20 mouse cellular contexts compared by ENCODE assay signal in genomic region chr12:103154927-103155326, GRCm38 (mm10).
A peak's percentile ranks its signal among the peaks of the same experiment; 100 is the strongest.
DNase-seq lines count a peak whose midpoint lies in the region; ATAC-seq and TF ChIP-seq lines count a peak whose summit lies in the region.
"Had no signal": no experiment of that assay in that cellular context is flagged by ENCODE, and none has a peak within 500 bp of the region (broad histone marks: within the 10 kb centered on the region; RNA-seq: fewer than 3 reads in every experiment).

No protein-coding gene starts in this region.

- ATAC-seq in CD4-positive, CD25-positive, alpha-beta regulatory T cell, adult 4 months, result no peak

- TF ChIP-seq POLR2A in testis, adult 2 months (IDR thresholded peaks at IDR 0.05; ENCODE audit: control insufficient read depth, low read depth, low read length), result no peak

- H3K27me3 ChIP-seq in testis, adult 2 months (ENCODE audit: control insufficient read depth, insufficient read depth, low read length), result no peaks in the 10 kb centered on the region
- H3K27me3 ChIP-seq: embryonic facial prominence, embryonic 12.5 days; hindbrain, embryonic 15.5 days; liver, embryonic 13.5 days; midbrain, embryonic 15.5 days had no signal

- DNase-seq in CD4-positive, CD25-positive, alpha-beta regulatory T cell, adult 2 months (ENCODE audit: low read depth, low spot score), result peak; percentile 5
- DNase-seq in layer of hippocampus, adult 2 months (ENCODE audit: low spot score in 2 of 2), result no peak
- DNase-seq in layer of hippocampus, adult 8-10 months (ENCODE audit: low spot score in 2 of 2), result no peak
- DNase-seq in testis, postnatal 10 days (ENCODE audit: low spot score), result no peak
- DNase-seq in testis, postnatal 14 days (ENCODE audit: low spot score), result peak; percentile 20
- no peak for DNase-seq in gastrocnemius, adult 18-20 months (ENCODE audit: low spot score)
- DNase-seq: cerebellum, adult 11-12 months; gastrocnemius, postnatal 14 days; heart, postnatal 14 days; liver, embryonic 13.5 days; lung, postnatal 4 days; thymus, postnatal 25 days had no signal

- no peaks in the 10 kb centered on the region for H3K4me1 ChIP-seq in testis, adult 2 months (ENCODE audit: control insufficient read depth, insufficient read depth, low read length)
- H3K4me1 ChIP-seq: heart, embryonic 10.5 days; kidney, embryonic 15.5 days; liver, embryonic 13.5 days had no signal

- H3K27ac ChIP-seq in layer of hippocampus, adult 2 months, result no peak overlapping the region
- H3K27ac ChIP-seq in testis, adult 2 months (ENCODE audit: control insufficient read depth, insufficient read depth, low read depth, low read length), result no peak overlapping the region
- H3K27ac ChIP-seq: embryonic facial prominence, embryonic 12.5 days; heart, embryonic 10.5 days; hindbrain, embryonic 15.5 days; kidney, embryonic 15.5 days; liver, embryonic 13.5 days; neural tube, embryonic 12.5 days had no signal

- peak; percentile 61 for TF ChIP-seq CTCF in layer of hippocampus, adult 2 months (conservative IDR thresholded peaks at IDR 0.05)
- peak; percentile 73; the same call in 1 of the 2 replicates for TF ChIP-seq CTCF in testis, adult 2 months (IDR thresholded peaks at IDR 0.05; ENCODE audit: control insufficient read depth, insufficient read depth, insufficient replicate concordance, low read depth, low read length)

- H3K4me3 ChIP-seq in layer of hippocampus, adult 2 months, result no peak overlapping the region
- no peak overlapping the region for H3K4me3 ChIP-seq in testis, adult 2 months (ENCODE audit: control insufficient read depth, low read depth, low read length)
- H3K4me3 ChIP-seq: embryonic facial prominence, embryonic 12.5 days; heart, embryonic 10.5 days; hindbrain, embryonic 15.5 days; kidney, embryonic 15.5 days; liver, embryonic 13.5 days; midbrain, embryonic 15.5 days; neural tube, embryonic 12.5 days had no signal

- no peaks in the 10 kb centered on the region for H3K36me3 ChIP-seq in testis, adult 2 months (ENCODE audit: control insufficient read depth, insufficient read depth, low read length)
- H3K36me3 ChIP-seq: embryonic facial prominence, embryonic 12.5 days; heart, embryonic 10.5 days; kidney, embryonic 15.5 days; liver, embryonic 13.5 days; neural tube, embryonic 12.5 days had no signal

Comparison
In these comparisons a context has a peak if more than half of its experiments do, and no peak if none do; other contexts are left out.
1. DNase-seq: peak in CD4-positive, CD25-positive, alpha-beta regulatory T cell, adult 2 months (single experiment) and testis, postnatal 14 days (single experiment); none in layer of hippocampus, adult 2 months (0 of 2), layer of hippocampus, adult 8-10 months (0 of 2), testis, postnatal 10 days (single experiment) and gastrocnemius, adult 18-20 months (single experiment).